Mouse (Mus musculus) hindbrain, embryonic 11.5 days (tissue): ENCODE measurements around the gene Cdyl2. TPM values are rescaled to one million over a fixed set of nuclear protein-coding genes. Genes with fewer than 3 reads are reported as not detected.

Experiments
- ATAC-seq: fragments of 200-750 bp; cut with Nextera tagmentation; 2 replicates; pipeline ENCODE4 v1.8.0; 2017; ENCODE audit warnings: mild to moderate bottlenecking, moderate TSS enrichment, moderate library complexity; ENCODE audit not compliant: low FRiP score
- DNase-seq: peaks from one replicate; pipeline ENCODE4 v3.0.0-alpha.2; 2015; ENCODE audit warnings: low spot score
- H3K27ac ChIP-seq: fragments of 300-500 bp; sonication (generic); 2 replicates; pipeline ENCODE4 v1.5.1; 2014; ENCODE audit warnings: mild to moderate bottlenecking, low read depth, low read length
- H3K27me3 ChIP-seq: fragments of 300-500 bp; sonication (generic); 2 replicates; pipeline ENCODE4 v1.6.1; 2014; ENCODE audit warnings: mild to moderate bottlenecking, low read length, moderate library complexity, mixed read lengths; ENCODE audit not compliant: control insufficient read depth, insufficient read depth
- H3K36me3 ChIP-seq: fragments of 300-500 bp; sonication (generic); 2 replicates; pipeline ENCODE4 v1.6.1; 2014; ENCODE audit warnings: mild to moderate bottlenecking, low read length, moderate library complexity, mixed read lengths; ENCODE audit not compliant: control insufficient read depth, insufficient read depth
- H3K4me1 ChIP-seq: fragments of 300-500 bp; sonication (generic); replicated peaks from 2 replicates; pipeline ENCODE4 v1.6.1; 2014; ENCODE audit warnings: low read length, mixed read lengths; ENCODE audit not compliant: control insufficient read depth, insufficient read depth
- H3K4me2 ChIP-seq: fragments of 300-500 bp; sonication (generic); replicated peaks from 2 replicates; pipeline ENCODE4 v1.6.1; 2014; ENCODE audit warnings: mild to moderate bottlenecking, low read depth, low read length
- H3K4me3 ChIP-seq: fragments of 300-500 bp; sonication (generic); 2 replicates; pipeline ENCODE4 v1.5.1; 2014; ENCODE audit warnings: low read depth, low read length
- H3K9ac ChIP-seq: fragments of 300-500 bp; sonication (generic); 2 replicates; pipeline ENCODE4 v1.6.1; 2014; ENCODE audit warnings: low read depth, low read length
- H3K9me3 ChIP-seq: fragments of 300-500 bp; sonication (generic); 2 replicates; pipeline ENCODE4 v1.6.1; 2016; ENCODE audit warnings: low read length; ENCODE audit not compliant: control insufficient read depth
- WGBS: fragments of 180-500 bp; shearing (Covaris S2); extraction: QIAGEN DNeasy Blood & Tissue Kit; methylation state at CpG from one replicate; pipeline ENCODE4 v1.1.7; 2014; 5-methylcytosine and 5-hydroxymethylcytosine counted together
- polyA plus RNA-seq: library from polyadenylated mRNA; unstranded; fragments of >200 nt; fragmentation: Nextera tagmentation; extraction: Ambion mirVana; gene quantifications from 2 replicates; pipeline ENCODE4 v1.2.1, GENCODE M21; 2014

Gene Cdyl2
- polyA plus RNA-seq, 1 experiment from 2014 or later: 6.4 TPM

DNA sequence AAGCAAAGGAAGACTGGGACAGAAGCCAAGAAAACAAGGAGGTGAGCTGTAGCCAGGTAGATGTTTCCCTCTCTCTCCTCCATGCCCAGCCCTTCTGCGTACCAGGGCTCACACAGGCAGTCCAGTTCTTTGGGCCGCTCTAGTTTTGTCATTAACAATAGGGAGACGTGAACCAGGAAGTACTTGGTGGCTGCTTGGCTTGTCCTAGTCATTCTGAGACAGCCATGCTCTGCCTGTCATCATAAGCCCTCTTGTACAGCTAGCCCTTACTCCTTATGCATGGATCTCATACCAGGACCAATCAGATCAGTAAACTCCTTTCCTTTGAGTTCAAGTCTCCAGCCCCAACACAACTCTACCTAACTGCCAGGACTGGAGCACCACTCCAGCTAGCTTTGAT, 180.0 kb downstream of the Cdyl2 start:
- Histone ChIP-seq H3K4me1 (no peaks in the 10 kb centered on the region), H3K4me3 (no peak overlapping the region), H3K27ac (no peak overlapping the region), H3K9ac (no peak overlapping the region), H3K9me3 (no peaks in the 10 kb centered on the region), H3K4me2 (no peak overlapping the region), H3K27me3 (no peaks in the 10 kb centered on the region), H3K36me3 (no peaks in the 10 kb centered on the region)
- ATAC-seq (no peak), DNase-seq (no peak)
- whole genome bisulfite sequencing: 87% methylated on average over 3 of the region's 3 CpGs

DNA sequence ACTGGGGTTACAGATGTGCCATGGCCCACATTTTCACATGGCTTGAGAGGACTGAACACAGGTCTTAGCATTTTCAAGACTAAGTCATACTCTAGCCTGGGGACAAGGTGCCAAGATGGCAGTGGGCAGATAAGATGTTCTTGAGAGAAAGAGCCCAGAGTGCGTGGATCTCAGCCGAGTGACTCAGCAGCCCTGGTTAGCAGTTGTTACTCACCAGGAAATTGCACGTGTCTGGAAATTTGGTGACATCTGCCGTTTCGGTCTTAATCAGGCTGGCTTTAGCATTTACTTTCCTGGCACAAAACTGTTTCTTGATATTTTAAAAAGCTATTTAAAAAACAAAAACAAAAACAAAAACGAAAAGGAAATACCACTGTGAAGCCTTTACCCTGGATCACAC, 180.5 kb downstream of the Cdyl2 start:
- Histone ChIP-seq H3K4me1 (no peaks in the 10 kb centered on the region), H3K27me3 (no peaks in the 10 kb centered on the region), H3K9me3 (no peaks in the 10 kb centered on the region), H3K4me3 (no peak overlapping the region), H3K36me3 (no peaks in the 10 kb centered on the region), H3K4me2 (no peak overlapping the region), H3K9ac (no peak overlapping the region), H3K27ac (no peak overlapping the region)
- 88% methylated on average over 6 of the region's 6 CpGs for WGBS
- ATAC-seq (no peak), DNase-seq (no peak)

DNA sequence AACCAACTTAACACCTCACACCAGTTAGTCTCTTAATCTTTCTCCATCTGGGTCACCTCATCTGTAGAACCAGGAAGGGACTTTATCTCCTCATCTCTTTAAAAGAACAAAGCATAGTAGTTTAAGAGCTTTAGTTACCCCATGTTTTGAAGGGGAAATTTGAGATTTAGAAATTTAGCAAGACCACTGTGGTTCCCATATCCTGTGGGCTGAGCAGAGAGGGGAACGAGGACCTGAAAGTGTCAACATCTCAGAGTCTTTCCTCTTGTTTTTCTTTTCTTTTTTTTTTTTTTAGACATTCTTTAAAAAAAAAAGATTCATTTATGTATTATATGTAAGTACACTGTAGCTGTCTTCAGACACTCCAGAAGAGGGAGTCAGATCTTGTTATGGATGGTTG, 189.4 kb downstream of the Cdyl2 start:
- H3K9ac ChIP-seq: no peak overlapping the region
- no peaks in the 10 kb centered on the region for H3K9me3 ChIP-seq
- H3K4me3 ChIP-seq: no peak overlapping the region
- no peaks in the 10 kb centered on the region for H3K4me1 ChIP-seq
- H3K4me2 ChIP-seq: no peak overlapping the region
- DNase-seq (no peak), ATAC-seq (no peak)
- 88% methylated on average over 1 of the region's 1 CpGs for WGBS
- H3K27me3 ChIP-seq: no peaks in the 10 kb centered on the region
- no peak overlapping the region for H3K27ac ChIP-seq
- H3K36me3 ChIP-seq: no peaks in the 10 kb centered on the region

DNA sequence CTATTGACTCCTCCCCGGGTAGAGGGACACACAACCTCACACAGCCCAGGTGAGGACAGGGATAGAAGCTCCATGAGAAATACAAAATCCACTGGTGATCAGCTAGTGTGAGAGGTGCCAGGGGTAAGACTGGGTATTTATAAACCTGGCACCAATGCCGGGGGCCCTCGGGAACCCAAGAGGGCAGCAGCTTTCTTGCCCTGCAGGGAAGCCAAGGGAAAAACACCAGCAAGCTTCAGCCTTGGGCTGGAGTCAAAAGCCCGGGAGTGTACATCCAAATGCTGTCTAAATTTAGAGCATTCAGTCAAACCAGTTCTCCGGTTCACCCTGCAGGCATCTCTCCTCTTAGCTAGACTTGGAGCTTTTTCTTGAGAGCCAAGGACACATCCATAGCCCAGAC, 189.9 kb downstream of the Cdyl2 start:
- no peak for ATAC-seq
- DNase-seq: no peak
- H3K27me3 ChIP-seq: no peaks in the 10 kb centered on the region
- no peaks in the 10 kb centered on the region for H3K4me1 ChIP-seq
- H3K4me3 ChIP-seq: no peak overlapping the region
- H3K9me3 ChIP-seq: no peaks in the 10 kb centered on the region
- WGBS: 88% methylated on average over 5 of the region's 5 CpGs
- no peak overlapping the region for H3K27ac ChIP-seq
- no peak overlapping the region for H3K4me2 ChIP-seq
- no peaks in the 10 kb centered on the region for H3K36me3 ChIP-seq
- H3K9ac ChIP-seq: no peak overlapping the region

DNA sequence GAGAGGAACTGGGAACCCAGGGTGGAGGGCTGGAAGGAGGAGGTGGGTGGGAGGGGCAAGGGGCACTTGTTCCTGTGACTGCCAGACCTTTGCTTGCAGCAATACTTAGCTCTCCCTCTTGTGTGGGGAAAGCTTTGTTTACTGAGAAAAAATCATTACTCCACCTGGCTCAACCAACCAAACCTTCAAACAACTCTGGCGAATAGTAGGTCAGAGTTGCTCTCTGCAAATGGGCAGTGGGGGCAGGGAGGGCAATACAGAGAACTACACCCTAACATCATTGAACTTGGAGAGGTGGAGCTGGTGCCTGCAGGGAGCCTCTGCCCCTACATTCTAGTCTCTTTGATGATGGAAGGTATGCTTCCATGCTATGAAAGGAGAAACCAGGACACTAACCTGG, 192.7 kb downstream of the Cdyl2 start:
- Histone ChIP-seq H3K27ac (no peak overlapping the region), H3K4me3 (no peak overlapping the region), H3K27me3 (no peaks in the 10 kb centered on the region), H3K4me1 (no peaks in the 10 kb centered on the region), H3K9ac (no peak overlapping the region), H3K36me3 (no peaks in the 10 kb centered on the region), H3K9me3 (no peaks in the 10 kb centered on the region), H3K4me2 (no peak overlapping the region)
- DNase-seq (no peak), ATAC-seq (no peak)
- WGBS: 88% methylated on average over 1 of the region's 1 CpGs

DNA sequence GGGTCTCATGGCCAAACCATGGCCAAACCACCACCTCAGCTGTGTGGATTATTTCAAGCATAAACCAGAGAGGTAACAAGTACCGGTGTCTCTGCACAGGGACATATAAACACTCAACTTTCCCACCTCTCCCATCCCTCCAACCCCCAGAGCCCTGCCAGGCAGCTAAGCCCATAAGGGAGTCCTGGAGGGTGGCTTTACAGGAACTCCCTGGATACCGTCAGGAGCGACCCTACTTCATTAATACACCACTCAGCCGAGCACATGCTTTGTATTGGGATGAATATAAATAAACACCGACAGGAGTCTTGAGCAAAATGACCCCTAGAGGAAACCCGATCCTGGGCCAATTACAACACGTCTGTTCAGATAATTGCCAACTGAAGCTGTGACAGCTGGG, 194.0 kb downstream of the Cdyl2 start:
- Histone ChIP-seq H3K27me3 (no peaks in the 10 kb centered on the region), H3K9ac (no peak overlapping the region), H3K36me3 (no peaks in the 10 kb centered on the region), H3K4me2 (no peak overlapping the region), H3K4me3 (no peak overlapping the region), H3K4me1 (no peaks in the 10 kb centered on the region), H3K9me3 (no peaks in the 10 kb centered on the region), H3K27ac (no peak overlapping the region)
- ATAC-seq (no peak), DNase-seq (no peak)
- WGBS: 57% methylated on average over 7 of the region's 7 CpGs

DNA sequence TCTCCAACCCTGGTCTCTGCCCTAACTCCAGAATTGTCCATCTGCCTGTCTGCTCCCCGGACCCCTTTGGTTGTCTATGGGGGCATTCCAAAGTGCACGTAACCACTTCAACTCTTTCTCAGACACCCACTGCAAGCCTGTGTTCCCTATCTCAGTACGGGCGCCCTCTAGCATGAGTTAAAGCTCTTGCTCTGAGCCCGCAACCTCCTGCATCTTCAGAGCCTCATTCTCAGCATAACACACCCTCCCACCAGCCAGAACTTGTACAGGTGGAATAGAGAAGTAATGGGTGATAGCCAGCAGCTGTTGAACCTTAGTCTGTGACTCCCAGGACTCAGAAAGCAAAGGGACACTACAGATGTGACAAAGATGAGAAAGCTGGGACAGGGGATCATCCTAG, 196.0 kb downstream of the Cdyl2 start:
- no peaks in the 10 kb centered on the region for H3K27me3 ChIP-seq
- no peak overlapping the region for H3K27ac ChIP-seq
- ATAC-seq (no peak), DNase-seq (no peak)
- no peaks in the 10 kb centered on the region for H3K9me3 ChIP-seq
- no peaks in the 10 kb centered on the region for H3K36me3 ChIP-seq
- no peak overlapping the region for H3K4me2 ChIP-seq
- WGBS: 82% methylated on average over 5 of the region's 5 CpGs
- no peak overlapping the region for H3K4me3 ChIP-seq
- H3K4me1 ChIP-seq: no peaks in the 10 kb centered on the region
- no peak overlapping the region for H3K9ac ChIP-seq

DNA sequence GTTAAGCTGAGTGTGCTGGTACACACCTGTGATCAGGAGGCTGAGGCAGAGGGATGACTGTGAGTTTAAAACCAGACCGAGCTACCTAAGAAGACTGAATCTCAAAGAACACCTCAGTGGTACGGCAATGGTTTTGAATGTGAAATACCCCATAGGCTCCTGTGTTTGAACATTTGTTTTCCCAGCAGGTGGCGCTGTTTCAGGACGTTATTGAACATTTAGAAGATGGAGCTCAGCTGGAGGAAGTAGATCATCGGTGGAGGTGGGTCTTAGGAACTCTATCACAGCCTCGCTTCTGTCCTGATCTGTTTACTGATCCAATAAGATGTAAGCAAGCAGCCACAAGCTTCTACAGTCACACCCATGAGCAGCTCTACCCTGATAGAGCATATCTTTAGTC, 199.7 kb downstream of the Cdyl2 start:
- Histone ChIP-seq H3K9me3 (no peaks in the 10 kb centered on the region), H3K27ac (no peak overlapping the region), H3K4me2 (no peak overlapping the region), H3K4me1 (no peaks in the 10 kb centered on the region), H3K36me3 (no peaks in the 10 kb centered on the region), H3K4me3 (no peak overlapping the region), H3K27me3 (no peaks in the 10 kb centered on the region), H3K9ac (no peak overlapping the region)
- ATAC-seq (no peak), DNase-seq (no peak)
- 78% methylated on average over 6 of the region's 6 CpGs for WGBS

DNA sequence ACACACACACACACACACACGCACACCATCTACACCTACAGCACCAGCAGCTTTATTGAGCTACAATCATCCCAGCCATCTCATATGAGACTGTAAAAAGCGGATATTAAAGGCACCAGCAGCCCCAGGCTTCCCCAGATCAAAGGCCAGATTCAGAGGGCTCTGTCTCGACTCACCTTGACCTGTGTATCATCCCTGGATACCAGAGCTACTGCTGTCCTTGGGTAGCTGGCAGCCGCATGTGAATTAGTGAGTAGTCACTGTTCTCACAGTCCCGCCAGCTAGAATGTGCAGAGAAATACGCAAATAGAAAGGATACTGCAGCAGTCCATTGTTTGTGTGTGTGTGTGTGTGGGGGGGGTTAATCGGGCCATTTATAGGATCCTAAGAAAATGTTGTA, 204.1 kb downstream of the Cdyl2 start:
- Histone ChIP-seq H3K27ac (no peak overlapping the region), H3K4me3 (no peak overlapping the region), H3K9ac (no peak overlapping the region), H3K36me3 (no peaks in the 10 kb centered on the region), H3K4me1 (no peaks in the 10 kb centered on the region), H3K9me3 (no peaks in the 10 kb centered on the region), H3K4me2 (no peak overlapping the region), H3K27me3 (no peaks in the 10 kb centered on the region)
- ATAC-seq: no peak
- DNase-seq: no peak
- 82% methylated on average over 7 of the region's 7 CpGs for WGBS
